Mouse (Mus musculus): Measurements from ENCODE around the gene Nav1. TPM values are rescaled to one million over a fixed set of nuclear protein-coding genes. Genes with fewer than 3 reads are reported as not detected.

Gene Nav1
- polyA plus RNA-seq, 1 experiment from 2014 or later: 20.7 TPM

GRCm38 (mm10) chr1:135579111-135579510 lies 28.0 kb downstream of the Nav1 start:
- no peak overlapping the region for H3K4me2 ChIP-seq
- H3K9me3 ChIP-seq (replicated peaks): no peaks in the 10 kb centered on the region
- H3K4me1 ChIP-seq (replicated peaks): peaks cover 62% of the 10 kb centered on the region
- no peak for ATAC-seq (replicated peaks; ENCODE audit: insufficient number of reproducible peaks, insufficient read depth, low FRiP score, low read depth)
- no peaks in the 10 kb centered on the region for H3K36me3 ChIP-seq
- H3K9ac ChIP-seq: no peak overlapping the region
- WGBS: 42% methylated on average over 3 of the region's 3 CpGs
- H3K27me3 ChIP-seq: no peaks in the 10 kb centered on the region
- H3K4me3 ChIP-seq: no peak overlapping the region
- H3K27ac ChIP-seq: no peak overlapping the region

DNA sequence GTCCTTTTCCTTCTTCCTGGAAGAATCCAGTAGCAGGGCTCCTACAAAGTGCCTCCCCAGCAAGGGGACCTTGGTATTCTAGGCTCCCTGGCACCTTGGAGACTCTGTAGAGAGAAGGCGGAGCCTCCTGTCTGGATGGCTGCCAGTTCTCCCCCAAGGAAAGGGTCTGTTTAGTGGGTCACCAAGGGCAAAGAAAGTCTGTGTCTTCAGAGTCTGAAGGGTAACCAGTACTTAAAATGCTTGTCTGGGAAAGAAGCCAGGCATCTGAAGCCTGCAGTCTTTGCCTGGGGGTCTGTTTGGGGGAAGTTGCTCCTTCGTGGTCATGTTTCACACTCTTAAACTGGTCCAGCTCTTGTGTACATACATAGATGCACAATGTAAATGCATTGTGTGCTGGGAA lies 29.3 kb downstream of the Nav1 start:
- ATAC-seq (replicated peaks; ENCODE audit: insufficient number of reproducible peaks, insufficient read depth, low FRiP score, low read depth): no peak
- H3K4me1 ChIP-seq (replicated peaks): peaks cover 60% of the 10 kb centered on the region
- H3K36me3 ChIP-seq: no peaks in the 10 kb centered on the region
- no peaks in the 10 kb centered on the region for H3K9me3 ChIP-seq (replicated peaks)
- H3K4me2 ChIP-seq: no peak overlapping the region
- WGBS: 26% methylated on average over 2 of the region's 2 CpGs
- no peak overlapping the region for H3K4me3 ChIP-seq
- H3K27me3 ChIP-seq: no peaks in the 10 kb centered on the region
- H3K27ac ChIP-seq: peak overlapping the region; percentile 52
- no peak overlapping the region for H3K9ac ChIP-seq

GRCm38 (mm10) chr1:135575393-135575792 lies 31.7 kb downstream of the Nav1 start:
- H3K9me3 ChIP-seq (replicated peaks): no peaks in the 10 kb centered on the region
- H3K36me3 ChIP-seq: no peaks in the 10 kb centered on the region
- H3K4me1 ChIP-seq (replicated peaks): peaks cover 48% of the 10 kb centered on the region
- ATAC-seq (replicated peaks; ENCODE audit: insufficient number of reproducible peaks, insufficient read depth, low FRiP score, low read depth): no peak
- 89% methylated on average over 1 of the region's 1 CpGs for WGBS
- H3K27me3 ChIP-seq: no peaks in the 10 kb centered on the region
- H3K4me3 ChIP-seq: no peak overlapping the region
- no peak overlapping the region for H3K4me2 ChIP-seq
- H3K9ac ChIP-seq: no peak overlapping the region
- H3K27ac ChIP-seq: no peak overlapping the region

DNA sequence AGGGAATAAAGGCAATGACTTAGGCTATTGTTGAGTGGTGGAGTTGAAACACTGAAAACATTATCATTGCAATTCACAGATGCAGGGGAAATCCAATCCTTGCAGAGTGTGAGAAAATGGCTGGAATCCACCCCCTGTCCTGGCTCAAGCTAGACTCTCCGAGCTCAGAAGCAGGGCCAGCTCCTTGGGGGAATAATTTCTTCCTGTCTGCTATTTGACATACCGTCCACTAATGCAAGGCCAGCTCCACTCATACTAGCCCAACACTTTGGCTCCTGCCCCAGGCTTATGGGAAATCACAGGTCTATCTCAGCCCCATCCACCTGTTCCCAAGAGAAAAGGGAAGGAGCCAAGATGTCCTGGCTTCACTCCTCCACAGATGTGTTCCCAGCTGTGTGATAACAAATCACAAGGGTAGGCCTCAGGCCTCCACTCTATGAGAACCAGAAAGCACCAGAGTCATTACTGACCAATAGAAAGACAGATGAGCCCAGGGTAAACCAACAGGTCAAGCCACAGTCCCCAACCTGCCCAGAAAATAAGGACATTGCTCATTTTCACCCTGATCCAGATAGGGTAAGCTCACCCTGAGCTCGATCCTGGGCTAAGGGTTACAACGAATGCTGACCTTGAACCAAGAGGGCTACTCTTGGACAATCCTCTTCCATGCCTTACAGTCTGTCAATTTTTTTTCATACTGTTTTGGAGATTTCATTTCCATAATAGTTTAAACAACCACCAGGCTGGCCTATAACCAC lies 32.5 kb downstream of the Nav1 start:
- Histone ChIP-seq H3K4me2 (no peak overlapping the region), H3K9me3 (replicated peaks) (no peaks in the 10 kb centered on the region), H3K27ac (0 out of 2 replicates have a peak overlapping the region, but pooled peaks have one; percentile 18), H3K4me1 (replicated peaks) (peaks cover 41% of the 10 kb centered on the region), H3K9ac (no peak overlapping the region), H3K4me3 (no peak overlapping the region), H3K36me3 (no peaks in the 10 kb centered on the region), H3K27me3 (no peaks in the 10 kb centered on the region)
- 0 out of 2 replicates have a peak, but pooled peaks have one; percentile 24 for ATAC-seq (replicated peaks; ENCODE audit: insufficient number of reproducible peaks, insufficient read depth, low FRiP score, low read depth)
- WGBS: 75% methylated on average over 4 of the region's 4 CpGs

DNA sequence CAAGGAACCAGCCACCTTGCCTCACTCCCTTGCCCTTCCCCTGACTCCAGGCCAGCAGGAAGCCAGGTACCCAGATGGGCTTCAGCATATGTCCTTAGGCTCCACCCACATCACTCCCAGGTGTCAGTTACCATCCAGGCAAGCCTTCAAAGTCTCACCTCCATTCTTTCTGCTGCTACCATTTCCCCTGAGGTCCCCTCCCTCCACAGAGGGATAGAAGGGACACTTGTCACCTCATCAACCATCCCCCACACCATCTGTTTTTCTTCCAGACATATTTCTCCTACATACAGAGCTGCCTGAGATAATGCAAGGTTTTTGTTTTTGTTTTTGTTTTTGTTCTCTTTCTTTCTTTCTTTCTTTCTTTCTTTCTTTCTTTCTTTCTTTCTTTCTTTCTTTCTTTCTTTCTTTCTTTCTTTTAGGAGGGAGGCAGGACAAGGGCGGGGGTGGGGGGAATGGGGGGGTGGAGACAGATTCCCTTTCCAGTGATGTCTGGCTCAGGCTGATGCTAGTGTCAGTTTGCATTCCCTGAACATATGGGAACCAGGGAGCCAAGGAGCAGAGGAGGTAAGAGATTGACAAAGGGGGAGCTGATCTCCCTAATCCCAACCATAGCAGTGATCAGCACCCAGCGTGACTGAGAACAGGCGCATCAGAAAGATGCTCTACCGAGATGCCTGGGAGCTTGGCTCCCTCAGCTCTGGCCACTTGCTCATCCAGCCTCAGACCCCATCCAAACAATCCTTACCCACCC lies 34.8 kb downstream of the Nav1 start:
- no peak overlapping the region for H3K27ac ChIP-seq
- no peaks in the 10 kb centered on the region for H3K36me3 ChIP-seq
- no peak overlapping the region for H3K4me3 ChIP-seq
- ATAC-seq (replicated peaks; ENCODE audit: insufficient number of reproducible peaks, insufficient read depth, low FRiP score, low read depth): no peak
- H3K27me3 ChIP-seq: no peaks in the 10 kb centered on the region
- H3K4me2 ChIP-seq: no peak overlapping the region
- 61% methylated on average over 4 of the region's 4 CpGs for WGBS
- no peak overlapping the region for H3K9ac ChIP-seq
- peaks cover 19% of the 10 kb centered on the region for H3K4me1 ChIP-seq (replicated peaks)
- no peaks in the 10 kb centered on the region for H3K9me3 ChIP-seq (replicated peaks)

GRCm38 (mm10) chr1:135568087-135568486 lies 39.0 kb downstream of the Nav1 start:
- H3K4me3 ChIP-seq: no peak overlapping the region
- H3K9ac ChIP-seq: no peak overlapping the region
- H3K4me2 ChIP-seq: no peak overlapping the region
- no peaks in the 10 kb centered on the region for H3K9me3 ChIP-seq (replicated peaks)
- H3K4me1 ChIP-seq (replicated peaks): peaks cover 21% of the 10 kb centered on the region
- H3K27me3 ChIP-seq: no peaks in the 10 kb centered on the region
- ATAC-seq (replicated peaks; ENCODE audit: insufficient number of reproducible peaks, insufficient read depth, low FRiP score, low read depth): no peak; the same call in 1 of the 2 replicates
- no peak overlapping the region for H3K27ac ChIP-seq
- WGBS: 78% methylated on average over 8 of the region's 8 CpGs
- H3K36me3 ChIP-seq: no peaks in the 10 kb centered on the region

DNA sequence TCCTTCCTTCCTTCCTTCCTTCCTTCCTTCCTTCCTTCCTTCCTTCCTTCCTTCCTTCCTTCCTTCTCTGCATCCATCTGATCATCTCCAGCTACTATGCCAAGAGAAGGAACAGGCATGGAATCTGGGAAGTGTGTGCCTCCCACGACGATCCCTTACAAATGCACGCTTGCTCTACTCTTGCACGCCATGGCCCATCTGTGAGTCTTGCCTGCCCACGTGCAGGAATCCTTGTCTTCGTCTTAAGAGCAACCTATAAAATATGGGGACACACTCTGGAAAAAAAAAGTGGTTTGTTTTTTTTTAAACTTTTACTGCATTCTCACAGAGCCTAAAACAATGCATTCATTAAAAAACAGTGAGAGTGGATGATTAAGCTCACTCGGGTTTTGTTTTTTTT lies 40.5 kb downstream of the Nav1 start:
- WGBS: 74% methylated on average over 7 of the region's 7 CpGs
- H3K27me3 ChIP-seq: no peaks in the 10 kb centered on the region
- no peaks in the 10 kb centered on the region for H3K9me3 ChIP-seq (replicated peaks)
- H3K9ac ChIP-seq: no peak overlapping the region
- H3K36me3 ChIP-seq: no peaks in the 10 kb centered on the region
- H3K4me3 ChIP-seq: no peak overlapping the region
- peaks cover 25% of the 10 kb centered on the region for H3K4me1 ChIP-seq (replicated peaks)
- H3K27ac ChIP-seq: no peak overlapping the region
- no peak overlapping the region for H3K4me2 ChIP-seq
- ATAC-seq (replicated peaks; ENCODE audit: insufficient number of reproducible peaks, insufficient read depth, low FRiP score, low read depth): no peak

DNA sequence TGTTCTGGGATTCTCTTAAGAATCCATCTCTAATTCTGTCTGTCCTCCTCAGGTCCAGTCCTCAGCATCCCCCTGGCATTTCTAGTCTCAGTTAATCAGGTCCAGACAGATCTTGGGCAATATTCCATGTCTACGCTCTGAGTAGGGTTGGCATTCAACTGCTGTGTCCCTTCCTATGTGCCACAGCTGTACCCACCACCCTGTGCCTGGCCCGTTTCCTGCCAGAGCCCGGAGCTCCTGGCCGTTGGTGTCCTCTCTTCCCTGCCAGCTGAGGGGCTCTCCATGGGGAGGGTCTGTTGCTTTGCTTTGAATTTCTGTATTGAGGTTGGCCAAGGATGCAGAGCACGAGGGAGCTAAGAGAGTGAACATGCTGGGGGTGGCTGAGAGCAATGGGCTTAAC lies 41.3 kb downstream of the Nav1 start:
- no peak overlapping the region for H3K27ac ChIP-seq
- no peak overlapping the region for H3K9ac ChIP-seq
- no peaks in the 10 kb centered on the region for H3K9me3 ChIP-seq (replicated peaks)
- 71% methylated on average over 5 of the region's 5 CpGs for WGBS
- no peak overlapping the region for H3K4me2 ChIP-seq
- H3K4me3 ChIP-seq: no peak overlapping the region
- no peaks in the 10 kb centered on the region for H3K27me3 ChIP-seq
- no peaks in the 10 kb centered on the region for H3K36me3 ChIP-seq
- peaks cover 32% of the 10 kb centered on the region for H3K4me1 ChIP-seq (replicated peaks)
- no peak for ATAC-seq (replicated peaks; ENCODE audit: insufficient number of reproducible peaks, insufficient read depth, low FRiP score, low read depth)

GRCm38 (mm10) chr1:135564660-135565519 lies 42.2 kb downstream of the Nav1 start:
- no peak overlapping the region for H3K4me3 ChIP-seq
- no peak for ATAC-seq (replicated peaks; ENCODE audit: insufficient number of reproducible peaks, insufficient read depth, low FRiP score, low read depth)
- no peaks in the 10 kb centered on the region for H3K9me3 ChIP-seq (replicated peaks)
- peaks cover 32% of the 10 kb centered on the region for H3K4me1 ChIP-seq (replicated peaks)
- H3K27ac ChIP-seq: no peak overlapping the region
- no peaks in the 10 kb centered on the region for H3K27me3 ChIP-seq
- no peaks in the 10 kb centered on the region for H3K36me3 ChIP-seq
- H3K9ac ChIP-seq: no peak overlapping the region
- 62% methylated on average over 10 of the region's 10 CpGs for WGBS
- no peak overlapping the region for H3K4me2 ChIP-seq

- Histone ChIP-seq H3K9ac (no peak overlapping the region), H3K4me2 (no peak overlapping the region), H3K4me3 (no peak overlapping the region), H3K27ac (peak overlapping the region; percentile 12; the same call in 1 of the 2 replicates), H3K4me1 (replicated peaks) (peaks cover 32% of the 10 kb centered on the region), H3K9me3 (replicated peaks) (no peaks in the 10 kb centered on the region), H3K36me3 (no peaks in the 10 kb centered on the region), H3K27me3 (no peaks in the 10 kb centered on the region)
- no peak for ATAC-seq (replicated peaks; ENCODE audit: insufficient number of reproducible peaks, insufficient read depth, low FRiP score, low read depth)
- WGBS: 52% methylated on average over 9 of the region's 9 CpGs
Measured at GRCm38 (mm10) chr1:135563781-135564414, 43.2 kb downstream of the Nav1 start.
